Mouse (Mus musculus) neural tube, embryonic 13.5 days (tissue): ENCODE measurements around the gene Stx16. TPM values are rescaled to one million over a fixed set of nuclear protein-coding genes. Genes with fewer than 3 reads are reported as not detected.

ENCODE experiments used
- ATAC-seq: fragments of 200-750 bp; cut with Nextera tagmentation; 2 replicates; pipeline ENCODE4 v1.8.0; 2017; ENCODE audit warnings: low read depth, mild to moderate bottlenecking, moderate TSS enrichment, moderate library complexity
- H3K27ac ChIP-seq: fragments of 300-500 bp; sonication (generic); replicated peaks from 2 replicates; pipeline ENCODE4 v1.5.1; 2015; ENCODE audit warnings: moderate library complexity, mild to moderate bottlenecking, inconsistent platforms
- H3K27me3 ChIP-seq: fragments of 300-500 bp; sonication (generic); 2 replicates; pipeline ENCODE4 v1.6.1; 2015; ENCODE audit warnings: mild to moderate bottlenecking, inconsistent platforms
- H3K36me3 ChIP-seq: fragments of 300-500 bp; sonication (generic); 2 replicates; pipeline ENCODE4 v1.6.1; 2015; ENCODE audit warnings: mild to moderate bottlenecking, inconsistent platforms
- H3K4me1 ChIP-seq: fragments of 300-500 bp; sonication (generic); replicated peaks from 2 replicates; pipeline ENCODE4 v1.6.1; 2015; ENCODE audit warnings: inconsistent platforms
- H3K4me2 ChIP-seq: fragments of 300-500 bp; sonication (generic); 2 replicates; pipeline ENCODE4 v1.6.1; 2015; ENCODE audit warnings: inconsistent platforms, mild to moderate bottlenecking, moderate library complexity
- H3K4me3 ChIP-seq: fragments of 300-500 bp; sonication (generic); 2 replicates; pipeline ENCODE4 v1.5.1; 2015; ENCODE audit warnings: mild to moderate bottlenecking, inconsistent platforms
- H3K9ac ChIP-seq: fragments of 300-500 bp; sonication (generic); 2 replicates; pipeline ENCODE4 v1.6.1; 2015; ENCODE audit warnings: moderate library complexity, mild to moderate bottlenecking, inconsistent platforms
- H3K9me3 ChIP-seq: fragments of 300-500 bp; sonication (generic); 2 replicates; pipeline ENCODE4 v1.6.1; 2016; ENCODE audit warnings: inconsistent platforms
- WGBS: fragments of 180-500 bp; shearing (Covaris S2); methylation state at CpG from one replicate; pipeline ENCODE4 v1.1.7; 2015; 5-methylcytosine and 5-hydroxymethylcytosine counted together
- polyA plus RNA-seq: library from polyadenylated mRNA; unstranded; fragments of >200 nt; fragmentation: Nextera tagmentation; extraction: Ambion mirVana; gene quantifications from 2 replicates; pipeline ENCODE4 v1.2.1, GENCODE M21; 2015

Gene Stx16
- polyA plus RNA-seq = 10.6 and 11.6 TPM in 2 replicates

DNA sequence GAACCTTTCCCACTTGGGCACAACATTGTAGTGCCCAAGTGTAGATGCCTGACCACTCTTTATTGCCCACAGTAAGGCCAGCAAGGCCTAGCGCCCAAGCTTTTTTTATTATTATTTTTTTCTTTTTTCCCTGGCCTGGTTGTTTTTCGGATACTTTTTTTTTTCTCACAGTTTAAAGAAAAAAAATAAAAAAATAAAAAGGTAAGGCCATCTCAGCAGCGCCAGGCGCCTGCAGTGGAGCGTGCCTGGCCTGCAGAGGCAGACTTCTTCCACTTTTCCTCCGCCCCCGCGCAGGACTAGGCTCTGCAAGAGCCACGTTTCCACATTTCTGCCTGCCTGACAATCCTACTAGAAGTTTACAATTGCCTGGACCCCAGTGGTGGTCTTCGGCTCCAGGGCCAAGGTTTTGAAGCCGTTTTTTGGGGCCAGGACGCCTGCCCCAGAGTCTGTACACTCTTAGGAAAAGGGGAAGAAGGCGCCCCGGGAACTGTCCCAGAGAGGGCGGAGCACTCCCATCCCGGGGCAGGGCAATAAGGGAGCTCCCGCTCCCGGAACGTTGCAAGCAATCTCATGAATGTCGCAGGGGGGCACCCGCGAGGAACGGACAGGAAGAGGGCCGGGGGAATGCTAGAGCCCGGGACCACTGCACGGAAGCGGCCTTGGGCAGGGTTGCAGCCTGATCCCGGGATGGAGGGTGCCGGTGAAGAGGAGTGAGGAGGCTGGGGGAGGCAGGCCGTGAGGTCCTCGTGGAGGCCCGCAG, at the start of gene Stx16:
Stx16 (plus strand) TSS at position 636 of the 760 bp plus-strand sequence.
- Histone ChIP-seq H3K27me3 (no peaks in the 10 kb centered on the region), H3K4me2 (peak within 1 kb of the TSS; percentile 92), H3K9me3 (no peaks in the 10 kb centered on the region), H3K4me1 (peaks cover 72% of the 10 kb centered on the region), H3K4me3 (peak within 1 kb of the TSS; percentile 73), H3K9ac (peak within 1 kb of the TSS; percentile 80), H3K36me3 (no peaks in the 10 kb centered on the region), H3K27ac (peak within 1 kb of the TSS; percentile 92)
- 2% methylated on average over 32 of the region's 32 CpGs for WGBS
- ATAC-seq = peak; percentile 87

GRCm38 (mm10) chr2:174026406-174026805, 49.7 kb upstream of the Stx16 start:
- ATAC-seq = no peak
- WGBS = 85% methylated on average over 4 of the region's 4 CpGs
- H3K4me1 ChIP-seq = no peaks in the 10 kb centered on the region
- H3K36me3 ChIP-seq = no peaks in the 10 kb centered on the region
- no peak overlapping the region for H3K9ac ChIP-seq
- no peaks in the 10 kb centered on the region for H3K27me3 ChIP-seq
- no peaks in the 10 kb centered on the region for H3K9me3 ChIP-seq
- H3K4me2 ChIP-seq = no peak overlapping the region
- no peak overlapping the region for H3K27ac ChIP-seq
- H3K4me3 ChIP-seq = no peak overlapping the region

- H3K9me3 ChIP-seq = no peaks in the 10 kb centered on the region
- H3K4me2 ChIP-seq = no peak overlapping the region
- no peaks in the 10 kb centered on the region for H3K27me3 ChIP-seq
- ATAC-seq = no peak
- H3K4me1 ChIP-seq = peaks cover 5% of the 10 kb centered on the region; the same call in 1 of the 2 replicates
- no peak overlapping the region for H3K4me3 ChIP-seq
- H3K9ac ChIP-seq = no peak overlapping the region
- WGBS = 74% methylated on average over 9 of the region's 9 CpGs
- H3K36me3 ChIP-seq = no peaks in the 10 kb centered on the region
- H3K27ac ChIP-seq = no peak overlapping the region
These were observed 42.8 kb upstream of the Stx16 start for GRCm38 (mm10) chr2:174033257-174033800.

DNA sequence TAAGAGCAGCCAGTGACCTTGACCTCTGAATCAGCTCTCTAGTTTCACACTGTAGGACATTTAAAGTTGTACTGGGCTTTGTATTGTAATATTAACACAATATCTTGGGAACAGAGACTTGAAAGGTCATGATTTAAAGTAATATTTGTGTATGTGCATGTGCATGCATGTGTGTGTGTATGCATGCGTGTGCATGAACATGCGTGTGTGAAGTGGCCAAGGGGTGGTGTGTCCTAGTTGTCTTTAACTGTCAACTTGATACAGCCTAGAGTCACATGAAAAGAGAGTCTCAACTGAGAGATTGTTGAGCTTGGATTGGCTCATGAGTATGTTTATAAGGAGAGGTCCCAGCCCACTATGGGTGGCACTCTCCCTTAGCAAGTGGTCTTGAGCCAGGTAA, 28.5 kb upstream of the Stx16 start:
- peaks cover 40% of the 10 kb centered on the region for H3K4me1 ChIP-seq
- no peak overlapping the region for H3K27ac ChIP-seq
- H3K36me3 ChIP-seq = no peaks in the 10 kb centered on the region
- H3K9ac ChIP-seq = no peak overlapping the region
- no peaks in the 10 kb centered on the region for H3K27me3 ChIP-seq
- H3K4me3 ChIP-seq = no peak overlapping the region
- no peak overlapping the region for H3K4me2 ChIP-seq
- H3K9me3 ChIP-seq = peaks cover 8% of the 10 kb centered on the region; the same call in 1 of the 2 replicates
- 97% methylated on average over 2 of the region's 2 CpGs for WGBS
- ATAC-seq = no peak

- Histone ChIP-seq H3K9ac (no peak overlapping the region), H3K36me3 (no peaks in the 10 kb centered on the region), H3K4me2 (no peak overlapping the region), H3K4me3 (no peak overlapping the region), H3K9me3 (peaks cover 8% of the 10 kb centered on the region; the same call in 1 of the 2 replicates), H3K4me1 (peaks cover 47% of the 10 kb centered on the region), H3K27ac (peak overlapping the region; percentile 79), H3K27me3 (no peaks in the 10 kb centered on the region)
- peak; percentile 93 for ATAC-seq
- WGBS = 1% methylated on average over 4 of the region's 4 CpGs
These were observed 26.4 kb upstream of the Stx16 start for GRCm38 (mm10) chr2:174049481-174050338.

GRCm38 (mm10) chr2:174050339-174050685, 25.8 kb upstream of the Stx16 start:
- Histone ChIP-seq H3K4me1 (peaks cover 47% of the 10 kb centered on the region), H3K27me3 (no peaks in the 10 kb centered on the region), H3K4me2 (no peak overlapping the region), H3K4me3 (no peak overlapping the region), H3K9ac (0 out of 2 replicates have a peak overlapping the region, but pooled peaks have one; percentile 12), H3K27ac (peak overlapping the region; percentile 79), H3K36me3 (no peaks in the 10 kb centered on the region), H3K9me3 (peaks cover 8% of the 10 kb centered on the region; the same call in 1 of the 2 replicates)
- WGBS = 3% methylated on average over 3 of the region's 3 CpGs
- no peak for ATAC-seq

GRCm38 (mm10) chr2:174051081-174051481, 25.0 kb upstream of the Stx16 start:
- WGBS = 3% methylated on average over 10 of the region's 10 CpGs
- Histone ChIP-seq H3K27ac (peak overlapping the region; percentile 79), H3K36me3 (no peaks in the 10 kb centered on the region), H3K9ac (no peak overlapping the region), H3K9me3 (peaks cover 8% of the 10 kb centered on the region; the same call in 1 of the 2 replicates), H3K27me3 (no peaks in the 10 kb centered on the region), H3K4me2 (peak overlapping the region; percentile 29), H3K4me1 (peaks cover 47% of the 10 kb centered on the region), H3K4me3 (no peak overlapping the region)
- no peak for ATAC-seq

DNA sequence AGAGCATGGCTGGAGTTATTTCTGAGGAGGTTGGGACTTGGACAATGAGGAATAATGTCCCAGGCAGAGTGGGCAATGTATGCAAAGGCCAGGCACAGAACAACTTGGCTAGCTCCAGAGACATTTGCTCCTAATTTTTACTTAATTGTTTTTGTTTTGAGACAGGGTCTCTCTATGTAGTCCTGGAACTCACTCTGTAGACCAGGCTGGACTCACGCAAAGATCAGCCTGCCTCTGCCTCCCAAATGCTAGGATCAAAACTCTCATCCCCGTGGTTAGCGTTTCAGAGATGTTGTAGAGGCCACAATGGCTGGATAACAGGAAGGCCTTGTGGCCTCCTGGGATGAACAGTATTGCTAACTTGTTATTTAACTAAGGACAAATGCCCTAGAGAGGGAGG, 21.6 kb upstream of the Stx16 start:
- 91% methylated on average over 3 of the region's 3 CpGs for WGBS
- H3K4me1 ChIP-seq = peaks cover 39% of the 10 kb centered on the region
- no peaks in the 10 kb centered on the region for H3K9me3 ChIP-seq

GRCm38 (mm10) chr2:174057730-174058129, 18.4 kb upstream of the Stx16 start:
- no peak for ATAC-seq
- Histone ChIP-seq H3K9me3 (no peaks in the 10 kb centered on the region), H3K4me1 (peaks cover 7% of the 10 kb centered on the region), H3K36me3 (no peaks in the 10 kb centered on the region), H3K9ac (no peak overlapping the region), H3K27ac (no peak overlapping the region), H3K4me3 (no peak overlapping the region), H3K27me3 (no peaks in the 10 kb centered on the region), H3K4me2 (no peak overlapping the region)
- 86% methylated on average over 3 of the region's 3 CpGs for WGBS

More for the DNA sequence above, 21.6 kb upstream of the Stx16 start:
- Histone ChIP-seq H3K9ac (no peak overlapping the region), H3K4me3 (no peak overlapping the region), H3K36me3 (no peaks in the 10 kb centered on the region), H3K27me3 (no peaks in the 10 kb centered on the region), H3K4me2 (no peak overlapping the region), H3K27ac (no peak overlapping the region)
- no peak for ATAC-seq

DNA sequence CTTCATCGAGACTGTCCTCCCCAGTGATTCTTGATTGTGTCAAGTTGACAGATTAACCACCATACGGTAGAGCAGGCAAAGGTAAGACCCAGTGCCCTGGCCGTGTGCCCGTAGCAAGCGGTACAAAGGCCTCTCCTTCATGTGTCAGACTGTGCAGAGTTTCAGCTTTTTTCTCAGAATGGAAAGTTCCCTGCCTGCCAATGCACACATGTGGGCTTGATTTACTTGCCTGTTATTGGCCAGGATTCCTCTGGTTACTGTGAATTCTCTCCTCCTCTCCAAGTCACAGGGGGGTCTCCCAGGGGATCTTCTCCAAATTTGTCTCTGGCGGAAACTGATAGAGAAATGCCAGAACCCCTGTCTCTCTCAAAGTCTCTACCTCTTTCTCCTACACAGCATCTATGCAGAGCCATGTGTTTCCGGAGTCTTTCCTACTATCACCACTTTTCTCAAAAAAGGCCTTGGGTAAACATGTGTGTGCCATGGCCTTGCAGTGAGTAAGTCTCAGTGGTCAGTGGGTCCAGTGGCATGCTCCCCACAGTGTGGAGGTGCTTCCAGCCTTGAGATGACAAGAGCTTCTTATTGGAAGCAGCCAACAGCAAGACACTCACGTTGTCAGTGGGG, 17.7 kb upstream of the Stx16 start:
- Histone ChIP-seq H3K36me3 (no peaks in the 10 kb centered on the region), H3K27me3 (no peaks in the 10 kb centered on the region), H3K4me1 (peaks cover 3% of the 10 kb centered on the region; the same call in 1 of the 2 replicates), H3K9ac (no peak overlapping the region), H3K27ac (no peak overlapping the region), H3K4me3 (no peak overlapping the region), H3K9me3 (no peaks in the 10 kb centered on the region), H3K4me2 (no peak overlapping the region)
- 82% methylated on average over 8 of the region's 8 CpGs for whole genome bisulfite sequencing
- ATAC-seq = no peak

DNA sequence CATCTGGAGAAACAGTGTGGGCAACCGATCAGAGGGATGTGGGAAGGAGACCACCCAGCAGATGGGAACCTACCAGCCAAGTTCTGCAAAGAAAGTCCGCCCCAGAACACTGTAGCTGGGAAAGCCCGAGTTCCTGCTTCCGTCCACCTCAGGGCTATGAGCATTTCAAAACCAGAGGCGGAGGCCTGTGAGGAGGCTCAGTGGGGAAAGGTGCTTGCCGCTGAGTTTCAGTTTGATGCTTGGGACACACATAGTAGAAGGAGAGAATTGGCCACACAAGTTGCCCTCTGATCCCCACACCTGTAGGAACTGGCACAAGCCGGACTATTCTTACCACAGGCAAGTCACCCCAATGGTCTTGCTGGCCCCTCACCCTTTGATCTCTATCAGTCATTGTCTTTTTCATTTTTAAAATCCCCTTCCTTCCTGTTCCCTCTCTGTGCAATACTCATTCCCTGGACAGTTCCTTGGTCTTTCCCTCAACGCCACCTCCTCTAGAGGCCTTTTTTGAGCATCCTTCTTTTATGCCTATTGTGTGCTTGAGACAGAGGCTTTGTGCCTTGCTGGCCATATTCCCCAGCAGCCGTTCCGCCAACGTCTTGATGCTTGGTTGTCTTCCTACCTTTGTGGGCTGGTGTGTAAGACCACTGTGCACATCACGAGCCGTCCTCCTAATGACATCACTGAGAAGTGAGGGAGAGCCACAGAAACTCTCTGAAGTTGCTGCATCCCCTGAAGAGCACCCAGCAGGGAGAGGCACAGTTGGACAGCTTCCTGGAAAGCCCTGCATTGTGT, 16.3 kb upstream of the Stx16 start:
- H3K27ac ChIP-seq = no peak overlapping the region
- H3K4me3 ChIP-seq = no peak overlapping the region
- 89% methylated on average over 13 of the region's 13 CpGs for WGBS
- H3K27me3 ChIP-seq = no peaks in the 10 kb centered on the region
- no peak for ATAC-seq
- H3K4me2 ChIP-seq = no peak overlapping the region
- peaks cover 11% of the 10 kb centered on the region; the same call in 1 of the 2 replicates for H3K4me1 ChIP-seq
- H3K9me3 ChIP-seq = no peaks in the 10 kb centered on the region
- no peaks in the 10 kb centered on the region for H3K36me3 ChIP-seq
- no peak overlapping the region for H3K9ac ChIP-seq
